Mouse (Mus musculus) CH12.LX (cell line): Measurements from ENCODE around the gene Lamtor2. TPM values are rescaled to one million over a fixed set of nuclear protein-coding genes. Genes with fewer than 3 reads are reported as not detected.

Source experiments
- DNase-seq: peaks from one replicate; pipeline ENCODE4 v3.0.0-alpha.2; 2013; ENCODE audit errors: extremely low read depth
- H3K27ac ChIP-seq: 2 replicates; pipeline ENCODE4 v1.5.1; 2012; ENCODE audit warnings: low read depth, mild to moderate bottlenecking, control low read depth, moderate library complexity; ENCODE audit not compliant: insufficient read depth
- H3K27me3 ChIP-seq: replicated peaks from 2 replicates; pipeline ENCODE3; 2012; ENCODE audit warnings: inconsistent platforms
- H3K36me3 ChIP-seq, 2 experiments: replicated peaks in 1 of 2; 2 replicates each; pipeline versions ENCODE3 to v1.6.1; 2012; ENCODE audit warnings: inconsistent platforms in 1 of 2, low read length in 1 of 2, mild to moderate bottlenecking in 1 of 2, mixed read lengths in 1 of 2, moderate library complexity in 1 of 2; ENCODE audit not compliant: control insufficient read depth in 1 of 2, insufficient read depth in 1 of 2
- H3K4me1 ChIP-seq, 2 experiments: 2 replicates each; pipeline ENCODE4 v1.6.1; 2012; ENCODE audit warnings: inconsistent platforms in 1 of 2, moderate library complexity in 1 of 2; ENCODE audit not compliant: insufficient read depth in 2 of 2, control insufficient read depth in 1 of 2
- H3K4me2 ChIP-seq: 2 replicates; pipeline ENCODE4 v1.6.1; 2012; ENCODE audit warnings: low read depth, mild to moderate bottlenecking, control low read depth; ENCODE audit not compliant: poor library complexity, insufficient read depth, severe bottlenecking
- H3K4me3 ChIP-seq, 3 experiments: fragments of 150-350 bp in 1 of 3; sonication (generic) in 1 of 3; replicated peaks in 1 of 3; 2 replicates each; pipeline versions ENCODE3 to v1.5.1; 2011 to 2012; ENCODE audit warnings: low read depth in 2 of 3, low read length in 2 of 3, mild to moderate bottlenecking in 2 of 3, moderate library complexity in 2 of 3, control low read depth in 1 of 3, improper control_type of control experiment in 1 of 3, inconsistent platforms in 1 of 3, mixed read lengths in 1 of 3; ENCODE audit not compliant: poor library complexity in 1 of 3
- H3K79me2 ChIP-seq: replicated peaks from 2 replicates; pipeline ENCODE4 v1.6.1; 2012; ENCODE audit warnings: mild to moderate bottlenecking, moderate library complexity; ENCODE audit not compliant: control insufficient read depth, poor library complexity, insufficient read depth, severe bottlenecking; ENCODE audit errors: extremely low read depth
- H3K9ac ChIP-seq: 2 replicates; pipeline ENCODE4 v1.6.1; 2012; ENCODE audit warnings: low read depth, mild to moderate bottlenecking, control low read depth, moderate library complexity; ENCODE audit not compliant: insufficient read depth
- H3K9me3 ChIP-seq: replicated peaks from 2 replicates; pipeline ENCODE3; 2012; ENCODE audit warnings: low read length, inconsistent platforms, mixed read lengths
- CHD1 ChIP-seq: IDR thresholded peaks from 2 replicates; pipeline ENCODE4 v1.6.1; 2012; ENCODE audit warnings: low read depth, low read length, improper control_type of control experiment, inconsistent platforms
- CHD2 ChIP-seq: IDR thresholded peaks from 2 replicates; pipeline ENCODE4 v1.6.1; 2011; ENCODE audit warnings: low read length, improper control_type of control experiment
- CTCF ChIP-seq, 2 experiments: IDR thresholded peaks in 1 of 2; conservative IDR thresholded peaks in 1 of 2; 2 replicates each; pipeline ENCODE4 v1.5.1; 2011 to 2012; ENCODE audit warnings: low read depth in 2 of 2, low read length in 2 of 2, improper control_type of control experiment in 1 of 2, inconsistent platforms in 1 of 2, mild to moderate bottlenecking in 1 of 2, moderate library complexity in 1 of 2
- EP300 ChIP-seq: IDR thresholded peaks from 2 replicates; pipeline ENCODE4 v1.6.1; 2011; ENCODE audit warnings: low read length, improper control_type of control experiment
- ETS1 ChIP-seq: conservative IDR thresholded peaks from 2 replicates; pipeline ENCODE4 v1.6.1; 2012; ENCODE audit warnings: low read depth, mild to moderate bottlenecking, inconsistent platforms, low read length, improper control_type of control experiment, moderate library complexity
- HCFC1 ChIP-seq: IDR thresholded peaks from 2 replicates; pipeline ENCODE4 v1.6.1; 2012; ENCODE audit warnings: low read depth, mild to moderate bottlenecking, inconsistent platforms, low read length, improper control_type of control experiment
- IRF4 ChIP-seq: IDR thresholded peaks from 2 replicates; pipeline ENCODE4 v1.6.1; 2014; ENCODE audit warnings: low read depth, mild to moderate bottlenecking, inconsistent platforms, low read length, improper control_type of control experiment
- JUN ChIP-seq: IDR thresholded peaks from 2 replicates; pipeline ENCODE4 v1.6.1; 2011; ENCODE audit warnings: low read depth, mild to moderate bottlenecking, low read length, improper control_type of control experiment, moderate library complexity; ENCODE audit not compliant: insufficient read depth
- JUND ChIP-seq: conservative IDR thresholded peaks from 2 replicates; pipeline ENCODE4 v1.6.1; 2011; ENCODE audit warnings: low read depth, low read length, improper control_type of control experiment
- KAT2A ChIP-seq: IDR thresholded peaks from 2 replicates; pipeline ENCODE4 v1.6.1; 2012; ENCODE audit warnings: low read length, improper control_type of control experiment, inconsistent platforms; ENCODE audit not compliant: insufficient replicate concordance
- MAFK ChIP-seq: IDR thresholded peaks from 2 replicates; pipeline ENCODE4 v1.6.1; 2011; ENCODE audit warnings: low read length, improper control_type of control experiment; ENCODE audit not compliant: insufficient replicate concordance
- MEF2A ChIP-seq: IDR thresholded peaks from 2 replicates; pipeline ENCODE4 v1.6.1; 2014; ENCODE audit warnings: low read depth, mild to moderate bottlenecking, inconsistent platforms, low read length, improper control_type of control experiment, borderline replicate concordance
- MXI1 ChIP-seq: IDR thresholded peaks from 2 replicates; pipeline ENCODE4 v1.6.1; 2011; ENCODE audit warnings: mild to moderate bottlenecking, low read depth, low read length, improper control_type of control experiment
- MYC ChIP-seq: IDR thresholded peaks from 2 replicates; pipeline ENCODE4 v1.6.1; 2011; ENCODE audit warnings: low read depth, mild to moderate bottlenecking, improper control_type of control experiment, low read length
- POLR2A ChIP-seq: IDR thresholded peaks from 2 replicates; pipeline ENCODE4 v1.6.1; 2011; ENCODE audit warnings: low read depth, mild to moderate bottlenecking, improper control_type of control experiment, low read length
- POLR2AphosphoS2 ChIP-seq: IDR thresholded peaks from 2 replicates; pipeline ENCODE4 v1.6.1; 2011; ENCODE audit warnings: low read depth, low read length, improper control_type of control experiment
- SMC3 ChIP-seq: IDR thresholded peaks from 2 replicates; pipeline ENCODE4 v1.6.1; 2011; ENCODE audit warnings: low read depth, low read length, improper control_type of control experiment
- TBP ChIP-seq: conservative IDR thresholded peaks from 2 replicates; pipeline ENCODE4 v1.6.1; 2011; ENCODE audit warnings: low read depth, low read length, improper control_type of control experiment
- TCF12 ChIP-seq: IDR thresholded peaks from 2 replicates; pipeline ENCODE4 v1.6.1; 2014; ENCODE audit warnings: low read depth, mild to moderate bottlenecking, inconsistent platforms, low read length, improper control_type of control experiment
- USF1 ChIP-seq: IDR thresholded peaks from 2 replicates; pipeline ENCODE4 v1.6.1; 2014; ENCODE audit warnings: low read depth, mild to moderate bottlenecking, inconsistent platforms, low read length, improper control_type of control experiment
- ZC3H11A ChIP-seq: IDR thresholded peaks from 2 replicates; pipeline ENCODE4 v1.6.1; 2012; ENCODE audit warnings: low read depth, mild to moderate bottlenecking, inconsistent platforms, low read length, improper control_type of control experiment
- ZKSCAN1 ChIP-seq: IDR thresholded peaks from 2 replicates; pipeline ENCODE4 v1.6.1; 2012; ENCODE audit warnings: low read depth, inconsistent platforms, low read length, improper control_type of control experiment, borderline replicate concordance
- ZMIZ1 ChIP-seq: IDR thresholded peaks from 2 replicates; pipeline ENCODE4 v1.6.1; 2012; ENCODE audit warnings: low read depth, mild to moderate bottlenecking, inconsistent platforms, low read length, improper control_type of control experiment
- ZNF384 ChIP-seq: IDR thresholded peaks from 2 replicates; pipeline ENCODE4 v1.6.1; 2012; ENCODE audit warnings: low read depth, low read length, improper control_type of control experiment, inconsistent platforms
- dilution Hi-C: fragments of 300-500 bp; cut with MboI; formaldehyde crosslinking; loops from 2 replicates; pipeline ENCODE4 v1.14.3; 2020; ENCODE audit warnings: low sequenced_read_pairs; ENCODE audit not compliant: extremely low pct_unique_long_range_greater_than_20kb, extremely low pct_ligation_motif_present
- in situ Hi-C: fragments of 300-500 bp; cut with MboI; formaldehyde crosslinking; loops from 3 replicates; pipeline ENCODE4 v1.14.3; 2019; ENCODE audit warnings: low sequenced_read_pairs, low pct_ligation_motif_present, low pct_unique_long_range_greater_than_20kb, mixed read lengths
- polyA plus RNA-seq: library from polyadenylated mRNA; unstranded; fragments of >175 nt; gene quantifications from 2 replicates; pipeline ENCODE4 v1.2.1, GENCODE M21; 2012; ENCODE audit warnings: low read depth; ENCODE audit not compliant: insufficient read length
- total RNA-seq, 2 experiments: library from RNA; depleted of rRNA; stranded (reverse); fragments of 300-350 nt in 1 of 2; fragments of >200 nt in 1 of 2; gene quantifications; 2 replicates each; pipeline ENCODE4 v1.2.3; 2012 to 2014

The Lamtor2 gene
- total and polyA plus RNA-seq, 3 experiments = 44.0 to 96.6 (median 56.0) TPM

GRCm38 (mm10) chr3:88525021-88525420, 27.9 kb downstream of the Lamtor2 start:
- dilution Hi-C loops = no loop called here
- in situ Hi-C loops = no loop called here
- no peak overlapping the region for H3K27ac ChIP-seq
- H3K4me3 ChIP-seq = no peak overlapping the region
- no peaks in the 10 kb centered on the region for H3K9me3 ChIP-seq
- no peak overlapping the region for H3K9ac ChIP-seq
- H3K4me1 ChIP-seq = peaks cover 27 to 50% of the 10 kb centered on the region in 2 experiments
- DNase-seq = no peak
- 0 out of 4 replicates have a peak, but pooled peaks of 1 of the 2 experiments have one; percentile 6 for TF ChIP-seq CTCF (conservative IDR thresholded peaks at IDR 0.05 in 1 of 2, IDR thresholded peaks at IDR 0.05 in 1 of 2; ENCODE audit: low read depth in 2 of 2, low read length in 2 of 2)
- TF ChIP-seq SMC3 = no peak
- H3K27me3 ChIP-seq = peaks cover 3% of the 10 kb centered on the region
- H3K36me3 ChIP-seq = peaks cover 9 to 41% of the 10 kb centered on the region in 2 experiments
- no peaks in the 10 kb centered on the region for H3K79me2 ChIP-seq
- H3K4me2 ChIP-seq = no peak overlapping the region

GRCm38 (mm10) chr3:88523027-88523426, 29.8 kb downstream of the Lamtor2 start:
- Histone ChIP-seq H3K4me1 (peaks cover 27 to 46% of the 10 kb centered on the region in 2 experiments), H3K9ac (no peak overlapping the region), H3K4me2 (no peak overlapping the region), H3K4me3 (no peak overlapping the region), H3K36me3 (peaks cover 9 to 31% of the 10 kb centered on the region in 2 experiments)
- DNase-seq = no peak
- in situ Hi-C loops = loop anchor here (5.0 kb wide), 2 partner anchors 36 to 116 kb away; no protein-coding TSS in a partner anchor
- no peak for TF ChIP-seq IRF4
- no peak for TF ChIP-seq TBP
- TF ChIP-seq ZNF384 = no peak
- no peak for TF ChIP-seq ZC3H11A
- TF ChIP-seq MYC = no peak
- TF ChIP-seq ETS1 = no peak
- no peak for TF ChIP-seq CHD1
- no peak for TF ChIP-seq MEF2A
- TF ChIP-seq ZKSCAN1 = no peak
- no peak for TF ChIP-seq POLR2AphosphoS2
- no peak for TF ChIP-seq HCFC1
- TF ChIP-seq, all 38 proteins: peak for 0
- Histone ChIP-seq H3K27me3 (peaks cover 9% of the 10 kb centered on the region), H3K79me2 (no peaks in the 10 kb centered on the region), H3K9me3 (no peaks in the 10 kb centered on the region), H3K27ac (no peak overlapping the region)
- dilution Hi-C loops = no loop called here

- in situ Hi-C loops = loop anchor here (5.0 kb wide), 2 partner anchors 35 to 115 kb away; no protein-coding TSS in a partner anchor
- H3K9ac ChIP-seq = no peak overlapping the region
- peaks cover 9 to 26% of the 10 kb centered on the region in 2 experiments for H3K36me3 ChIP-seq
- peaks cover 13% of the 10 kb centered on the region for H3K27me3 ChIP-seq
- H3K4me1 ChIP-seq = peaks cover 22 to 38% of the 10 kb centered on the region in 2 experiments
- peak; percentile 100 for DNase-seq
- H3K9me3 ChIP-seq = no peaks in the 10 kb centered on the region
- no peak overlapping the region for H3K27ac ChIP-seq
- dilution Hi-C loops = no loop called here
- H3K4me3 ChIP-seq = no peak overlapping the region
- peak overlapping the region; percentile 74 for H3K4me2 ChIP-seq
- no peaks in the 10 kb centered on the region for H3K79me2 ChIP-seq
- TF ChIP-seq MXI1 (peak; percentile 94), MEF2A (peak; percentile 95), ZNF384 (no peak), CHD2 (peak; percentile 88), IRF4 (peak; percentile 99), ZMIZ1 (no peak), HCFC1 (no peak; the same call in 1 of the 2 replicates), MYC (peak; percentile 64; the same call in 1 of the 2 replicates), TCF12 (peak; percentile 95), MAFK (peak; percentile 93), TBP (no peak), POLR2A (no peak), JUND (peak; percentile 87; the same call in 1 of the 2 replicates), EP300 (peak; percentile 97), USF1 (no peak), JUN (peak; percentile 93), CTCF (conservative IDR thresholded peaks at IDR 0.05 in 1 of 2, IDR thresholded peaks at IDR 0.05 in 1 of 2; ENCODE audit: low read depth in 2 of 2, low read length in 2 of 2) (peak; percentile 87 to 99), ZKSCAN1 (no peak), KAT2A (peak; percentile 84)
These were observed 31.0 kb downstream of the Lamtor2 start for GRCm38 (mm10) chr3:88521803-88522331.
